Mouse (Mus musculus) 416B (cell line): ENCODE data around the gene Ltbp2.
A peak's percentile ranks its signal among the peaks of the same experiment; 100 is the strongest.

ENCODE experiments used
- DNase-seq: peaks from one replicate; pipeline ENCODE4 v3.0.0; 2011; ENCODE audit warnings: low read depth

Gene Ltbp2

DNA sequence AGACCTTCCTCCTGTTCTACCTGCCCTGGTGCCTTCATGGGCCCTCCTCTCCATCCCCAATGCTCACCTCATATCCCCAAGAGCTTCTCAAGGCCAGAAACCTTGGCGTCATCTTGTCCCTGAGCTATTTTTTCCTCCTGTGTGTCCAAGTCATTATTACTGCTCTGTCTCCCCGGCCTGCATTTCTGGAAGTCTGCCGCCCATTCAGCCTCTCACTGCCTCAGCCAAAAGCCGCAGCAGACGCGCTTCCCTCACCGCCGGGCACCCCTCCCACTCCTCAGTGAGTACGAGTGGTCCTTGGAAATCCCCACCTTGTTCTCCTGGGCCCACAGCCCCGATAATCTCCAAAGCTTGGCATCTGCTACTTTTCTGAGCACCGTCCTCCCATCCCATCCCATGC is 3.8 kb upstream of the Ltbp2 start:
- DNase-seq: no peak

DNA sequence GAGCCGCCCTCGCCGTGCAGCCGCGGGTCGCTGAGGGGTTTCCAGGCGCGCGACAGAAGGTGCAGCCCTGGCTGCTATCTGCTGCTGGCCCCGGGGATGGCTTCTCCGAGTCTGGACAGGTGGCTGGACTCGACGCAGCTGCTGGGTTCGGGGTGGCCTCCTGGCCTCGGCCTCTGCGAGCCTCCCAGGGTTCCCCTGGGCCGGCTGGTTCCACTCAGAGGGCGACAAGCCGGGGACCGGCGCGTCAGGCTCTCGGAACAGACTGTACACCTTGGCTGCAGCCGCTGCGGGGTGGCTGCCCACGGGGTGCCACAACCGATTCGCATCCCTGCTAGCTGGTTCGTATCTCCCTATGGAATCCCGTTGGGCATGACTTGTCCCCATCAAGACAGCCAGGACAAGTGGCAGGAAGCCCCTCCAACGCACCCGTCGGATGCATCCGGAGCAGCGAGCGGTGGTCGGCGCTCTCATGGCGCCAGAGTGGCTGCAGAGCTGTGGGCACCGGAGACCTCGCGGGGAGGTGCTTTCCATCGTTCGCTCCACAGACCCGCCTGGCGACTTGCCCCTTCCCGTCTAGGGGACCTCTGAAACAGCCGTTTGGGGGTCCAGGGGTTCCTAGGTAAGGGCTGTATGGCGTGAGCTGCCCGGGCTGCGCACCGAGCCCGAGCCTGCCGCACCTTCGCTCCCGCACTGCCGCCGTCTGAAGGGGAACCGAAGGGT is 411 bp downstream of the Ltbp2 start:
- DNase-seq: no peak

GRCm38 (mm10) chr12:84873434-84873833 is 2.9 kb downstream of the Ltbp2 start:
- DNase-seq: peak; percentile 65

DNA sequence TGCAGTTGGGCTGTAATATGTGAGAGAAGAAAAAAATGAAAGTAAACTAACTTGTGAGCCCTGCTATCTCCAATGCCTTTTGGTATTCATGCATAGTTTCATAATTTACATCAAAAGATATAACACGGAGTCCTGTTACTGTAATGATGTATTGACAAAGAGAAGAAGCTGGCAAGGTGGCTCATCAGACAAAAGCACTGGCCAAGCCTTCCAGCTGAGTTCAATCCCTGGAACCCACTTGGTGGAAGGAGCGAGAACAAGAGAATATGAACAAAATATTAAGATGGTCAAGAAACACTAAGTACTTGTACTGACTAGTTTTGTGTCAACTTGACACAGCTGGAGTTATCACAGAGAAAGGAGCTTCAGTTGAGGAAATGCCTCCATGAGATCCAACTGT is 4.0 kb downstream of the Ltbp2 start:
- DNase-seq: no peak

DNA sequence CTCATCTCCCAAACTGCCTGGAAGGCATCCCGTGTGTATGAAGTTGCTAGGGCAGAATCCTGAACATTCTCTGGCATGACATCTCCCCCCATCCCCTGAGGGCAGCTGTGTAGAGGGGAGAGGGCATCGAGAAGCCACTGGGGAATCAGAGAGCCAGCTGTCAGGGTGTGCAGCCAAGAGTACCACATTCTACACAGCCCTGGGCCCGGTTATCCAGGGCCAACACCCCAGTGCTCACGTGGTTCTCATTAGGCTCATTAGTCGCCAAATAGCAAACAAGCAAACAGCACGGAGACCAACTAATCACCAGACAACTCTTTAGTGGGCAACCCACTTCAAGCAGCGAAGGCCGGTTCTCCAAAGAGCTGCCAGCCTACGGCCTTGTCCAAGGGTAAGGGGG is 10.9 kb downstream of the Ltbp2 start:
- no peak for DNase-seq

DNA sequence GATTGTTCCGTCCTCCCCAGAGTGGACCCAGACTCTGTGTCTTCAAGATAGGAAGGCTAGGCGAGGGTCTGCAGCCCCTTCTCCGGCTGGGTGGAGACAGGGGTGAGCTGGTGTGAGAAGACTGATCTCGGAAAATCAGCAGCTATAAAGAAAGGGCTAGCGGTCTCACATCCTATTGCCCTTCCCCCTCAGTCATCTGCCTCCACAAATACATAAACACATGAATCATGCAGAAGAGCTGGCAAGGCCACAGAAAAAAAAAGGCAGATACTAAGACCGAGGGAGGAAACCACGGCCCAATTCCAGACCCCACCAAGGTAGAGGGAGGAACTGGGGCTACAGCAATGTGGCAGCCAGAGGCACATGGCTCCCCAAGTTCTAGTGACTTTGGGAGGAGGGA is 11.5 kb downstream of the Ltbp2 start:
- peak; percentile 70 for DNase-seq

- DNase-seq: no peak
These were observed 13.1 kb downstream of the Ltbp2 start for GRCm38 (mm10) chr12:84863196-84863595.

- peak; percentile 73 for DNase-seq
These were observed 14.0 kb downstream of the Ltbp2 start for GRCm38 (mm10) chr12:84862136-84862910.

GRCm38 (mm10) chr12:84858149-84859113 is 17.9 kb downstream of the Ltbp2 start:
- DNase-seq: no peak

GRCm38 (mm10) chr12:84857706-84858105 is 18.6 kb downstream of the Ltbp2 start:
- peak; percentile 45 for DNase-seq

- DNase-seq: no peak
These were observed 19.8 kb downstream of the Ltbp2 start for GRCm38 (mm10) chr12:84856532-84856931.

GRCm38 (mm10) chr12:84855084-84855625 is 21.2 kb downstream of the Ltbp2 start:
- peak; percentile 89 for DNase-seq

GRCm38 (mm10) chr12:84854392-84855033 is 21.8 kb downstream of the Ltbp2 start:
- DNase-seq: peak; percentile 81

- no peak for DNase-seq
These were observed 24.8 kb downstream of the Ltbp2 start for GRCm38 (mm10) chr12:84851403-84852040.

DNA sequence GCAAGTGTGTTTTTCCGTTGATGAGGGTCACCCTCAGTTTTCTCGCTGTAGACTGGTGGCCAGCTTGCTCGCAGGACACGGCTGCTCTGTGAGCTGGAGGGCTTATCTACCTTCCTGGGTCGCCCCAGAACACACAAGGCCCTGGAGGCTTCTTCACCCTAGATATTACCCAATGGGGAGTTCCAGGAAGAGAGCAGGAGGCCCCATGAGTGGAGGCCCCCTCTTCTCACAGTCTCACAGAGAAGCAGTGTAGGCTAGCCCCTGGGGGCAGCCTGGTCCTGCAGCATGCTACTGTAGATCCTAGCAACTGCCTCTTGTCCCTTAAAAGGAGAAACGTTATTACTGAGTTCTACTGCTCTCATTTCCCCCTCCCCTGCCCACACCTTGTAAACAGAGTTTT is 28.4 kb downstream of the Ltbp2 start:
- DNase-seq: no peak

DNA sequence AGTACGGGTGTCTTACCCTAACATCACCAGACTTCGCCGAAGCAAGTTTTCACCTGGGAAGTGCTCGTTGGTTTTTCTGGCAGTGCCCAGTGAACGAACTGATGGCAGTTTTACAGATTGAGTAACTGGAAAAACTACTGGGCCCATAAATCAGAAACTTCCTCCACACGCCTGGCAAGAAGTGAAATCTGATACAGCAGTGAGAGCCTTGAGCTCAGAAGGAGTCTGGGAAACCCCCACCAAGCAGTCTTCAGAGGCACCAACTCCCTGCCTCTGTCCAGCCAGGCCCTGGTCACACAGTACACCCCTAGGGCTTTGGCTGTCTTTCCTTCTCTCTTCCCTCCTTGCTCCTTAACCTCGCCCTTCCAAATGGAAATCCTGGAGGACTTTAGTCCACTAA is 28.9 kb downstream of the Ltbp2 start:
- peak; percentile 72 for DNase-seq

DNA sequence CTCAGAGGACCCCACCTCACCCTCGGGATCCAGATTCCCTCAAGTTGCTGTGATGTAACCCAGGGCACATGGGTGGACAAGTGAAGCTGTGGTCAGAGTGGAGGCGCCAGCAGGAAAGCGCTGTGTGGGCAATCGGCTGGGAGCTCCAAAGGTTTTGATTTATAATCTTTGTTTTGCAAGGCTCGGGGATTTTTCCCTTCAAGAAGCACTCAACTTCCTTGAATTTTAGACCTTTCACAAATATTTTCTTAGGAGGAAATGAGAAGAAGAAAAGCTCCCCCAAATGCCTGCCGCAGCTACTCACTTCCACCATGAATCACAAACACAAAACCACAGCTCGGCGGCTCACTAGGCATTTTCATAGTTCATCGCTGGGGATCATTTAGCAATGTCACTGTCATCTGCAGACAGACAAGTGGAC is 29.7 kb downstream of the Ltbp2 start:
- DNase-seq: peak; percentile 88

GRCm38 (mm10) chr12:84842706-84843105 is 33.6 kb downstream of the Ltbp2 start:
- no peak for DNase-seq

- no peak for DNase-seq
These were observed 34.9 kb downstream of the Ltbp2 start for GRCm38 (mm10) chr12:84841158-84842140.

DNA sequence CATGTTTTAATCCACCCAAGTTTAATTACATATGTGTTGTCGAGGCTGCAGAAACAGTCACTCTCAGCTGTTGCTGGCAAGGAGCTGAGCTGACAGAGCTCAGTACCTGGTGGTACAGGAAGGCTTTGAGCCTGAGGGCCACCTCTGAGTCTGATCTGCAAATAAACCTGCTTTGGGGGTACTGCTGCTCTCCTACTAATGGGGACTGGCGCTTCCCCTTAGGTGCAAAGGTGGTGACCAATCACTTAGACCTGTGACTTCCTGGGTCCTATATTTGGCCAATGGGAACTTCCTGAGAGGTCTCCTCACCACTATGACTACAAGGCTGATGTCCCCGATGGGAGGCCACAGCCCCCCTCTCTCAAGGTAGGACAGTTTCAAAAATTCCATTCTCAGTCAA is 35.6 kb downstream of the Ltbp2 start:
- DNase-seq: no peak
